Mouse (Mus musculus): ENCODE measurements at regions not wholly inside any gene's neighbourhood (a gene's known extent, or its start where the extent isn't known, plus 50 kb on each side); places are given as distances from the start of the nearest gene placed in this dataset.
A peak's percentile ranks its signal among the peaks of the same experiment; 100 is the strongest.
"Not testable (repeated sequence)": the region's sequence is repeated elsewhere in the genome, so short reads cannot be mapped to it uniquely, and the experiment has no call there.

GRCm38 (mm10) chr6:6496789-6497188 lies 81.7 kb downstream of the Sem1 start:
- DNase-seq = no peak

- DNase-seq = no peak
These were observed 82.1 kb downstream of the Sem1 start for GRCm38 (mm10) chr6:6496336-6496735.

DNA sequence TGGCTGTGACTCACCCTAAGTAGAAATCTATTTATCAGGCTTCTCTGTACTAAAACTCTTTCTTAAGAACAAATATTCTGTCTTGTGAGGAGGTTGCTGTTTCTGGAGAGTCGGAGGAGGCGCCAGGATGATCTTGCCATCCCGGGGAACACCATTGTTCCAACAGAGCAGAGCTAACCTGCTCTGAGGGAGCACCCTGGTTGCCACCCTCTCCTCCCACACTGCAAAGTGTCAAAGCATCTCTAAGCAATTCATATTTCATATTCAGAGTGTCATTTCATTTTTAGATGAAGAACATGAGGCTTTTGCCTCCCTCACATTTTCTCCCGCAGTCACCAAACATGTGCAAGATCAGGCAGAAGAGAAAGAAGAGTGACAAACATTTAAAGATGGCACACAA lies 90.3 kb downstream of the Sem1 start:
- DNase-seq = peak; percentile 11 to 37

GRCm38 (mm10) chr6:6481596-6481995 lies 96.9 kb downstream of the Sem1 start:
- not testable (repeated sequence) for DNase-seq

- DNase-seq = no peak
These were observed 108.1 kb downstream of the Sem1 start for GRCm38 (mm10) chr6:6470397-6470796.

DNA sequence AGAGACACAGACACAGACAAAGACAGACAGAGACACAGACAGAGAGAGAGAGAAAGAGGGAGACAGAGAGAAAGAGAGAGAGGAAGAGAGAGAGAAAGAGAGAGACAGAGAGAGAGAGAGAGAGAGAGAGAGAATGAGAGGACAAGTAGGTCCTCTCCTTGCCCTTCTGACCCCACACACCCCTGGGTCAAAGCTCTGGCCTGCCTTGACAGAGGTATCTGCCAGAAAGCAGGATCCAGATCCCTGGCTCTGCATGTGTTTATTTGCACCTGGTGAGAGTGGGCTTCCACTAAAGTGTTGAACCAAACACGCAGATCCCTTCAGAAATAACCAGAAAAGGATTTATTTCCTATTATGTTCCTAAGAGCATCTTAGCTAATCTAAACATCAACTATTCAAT lies 110.9 kb downstream of the Sem1 start:
- no peak for DNase-seq

- no peak for DNase-seq
These were observed 112.2 kb downstream of the Sem1 start for GRCm38 (mm10) chr6:6466231-6466630.

GRCm38 (mm10) chr6:6463807-6464470 lies 114.5 kb downstream of the Sem1 start:
- DNase-seq = no peak

- DNase-seq = no peak
These were observed 118.6 kb downstream of the Sem1 start for GRCm38 (mm10) chr6:6459918-6460239.

DNA sequence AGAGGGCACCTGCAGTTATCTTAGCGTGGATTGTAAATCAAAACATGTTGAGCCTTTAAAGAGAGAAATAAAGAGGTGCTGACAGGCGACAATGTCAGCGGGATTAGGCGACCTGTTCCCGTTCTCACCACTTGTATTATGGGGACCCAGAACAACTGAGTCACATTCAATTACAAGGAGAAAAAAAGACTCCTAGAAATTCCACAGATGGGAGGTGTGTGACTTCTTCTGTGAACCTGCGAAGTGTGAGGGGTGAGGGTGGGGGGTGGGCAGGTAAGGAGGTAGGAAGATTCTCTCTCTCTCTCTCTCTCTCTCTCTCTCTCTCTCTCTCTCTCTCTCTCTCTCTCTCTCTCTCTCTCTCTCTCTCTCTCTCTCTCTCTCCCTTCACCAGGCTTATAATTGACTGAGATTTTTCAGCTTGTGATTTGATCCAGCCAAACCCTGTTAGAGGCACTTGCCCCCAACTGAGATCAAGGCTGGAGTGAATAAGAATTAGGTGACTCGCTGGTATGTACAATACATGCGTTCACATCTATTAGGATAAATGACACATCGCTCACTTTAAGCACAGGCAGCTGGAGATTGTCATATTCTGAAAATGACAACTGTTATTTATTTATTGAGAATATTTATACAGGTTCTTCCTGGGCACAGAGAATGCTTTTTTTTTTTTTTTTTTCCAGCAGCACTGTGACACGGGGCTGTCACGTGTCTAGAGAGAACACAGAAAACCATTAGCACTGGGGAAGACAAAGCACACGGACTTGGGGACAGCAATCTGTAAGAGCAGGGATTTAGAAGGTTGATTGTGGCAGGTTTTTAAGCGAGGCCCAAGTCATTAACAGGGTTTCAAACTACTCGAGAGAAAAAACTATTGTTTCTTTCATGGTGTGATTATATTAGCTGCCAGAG lies 119.2 kb downstream of the Sem1 start:
- no peak for DNase-seq

GRCm38 (mm10) chr6:6457726-6458125 lies 120.7 kb downstream of the Sem1 start:
- DNase-seq = no peak

- no peak for DNase-seq
These were observed 121.5 kb downstream of the Sem1 start for GRCm38 (mm10) chr6:6457001-6457400.

GRCm38 (mm10) chr6:6455566-6455965 lies 122.9 kb downstream of the Sem1 start:
- no peak for DNase-seq

- no peak for DNase-seq
These were observed 124.1 kb downstream of the Sem1 start for GRCm38 (mm10) chr6:6454396-6454795.

DNA sequence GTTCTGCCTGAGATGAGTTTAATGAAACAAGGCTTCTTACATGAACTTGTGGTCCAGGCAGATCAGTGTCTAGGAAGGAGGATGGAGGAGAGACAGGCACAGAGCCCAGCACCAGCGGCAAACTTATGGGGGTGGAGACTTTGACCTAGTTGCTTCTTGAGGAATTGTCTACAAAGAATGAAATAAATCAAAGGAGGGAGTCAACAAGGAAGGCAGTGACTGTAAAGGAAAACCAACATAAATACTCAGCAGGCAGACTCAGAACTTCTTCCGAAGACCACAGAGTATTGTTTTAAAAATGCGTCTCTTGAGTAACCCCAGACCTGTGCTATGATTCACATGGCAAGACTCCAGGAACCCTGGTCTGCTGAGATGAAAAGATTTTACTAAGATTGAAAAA lies 143.6 kb downstream of the Sem1 start:
- no peak for DNase-seq

DNA sequence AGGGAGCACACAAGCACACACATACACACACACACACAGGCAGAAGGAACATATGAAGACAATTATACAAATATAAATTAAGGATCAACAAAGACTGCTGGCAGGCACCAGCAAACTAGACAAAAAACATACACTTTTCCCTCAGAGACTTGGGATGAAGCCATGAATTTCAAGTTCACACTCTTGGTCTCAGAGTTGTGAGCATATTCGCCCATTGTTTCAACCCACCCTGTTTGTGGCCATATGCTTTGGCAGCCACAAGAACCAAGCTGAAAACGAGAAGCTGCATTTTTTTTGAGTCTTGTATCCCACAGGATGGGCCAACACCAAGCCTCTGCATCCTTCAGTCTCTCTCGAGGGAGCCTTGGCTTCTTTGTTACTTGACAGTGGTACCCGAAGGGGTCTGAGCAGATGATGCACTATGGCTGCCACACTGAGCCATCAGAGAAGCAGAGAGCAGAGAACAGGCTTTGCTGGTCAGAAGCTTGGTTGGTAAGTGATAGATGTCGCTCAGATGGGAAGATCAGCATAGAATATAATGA lies 144.1 kb downstream of the Sem1 start:
- no peak for DNase-seq

GRCm38 (mm10) chr6:6433179-6433578 lies 145.3 kb downstream of the Sem1 start:
- no peak for DNase-seq

- DNase-seq = peak; percentile 8 to 9
These were observed 163.5 kb downstream of the Sem1 start for GRCm38 (mm10) chr6:6414654-6415610.

- DNase-seq = no peak
These were observed 180.5 kb downstream of the Sem1 start for GRCm38 (mm10) chr6:6397997-6398396.

- DNase-seq = no peak
These were observed 172.8 kb upstream of the Slc25a13 start for GRCm38 (mm10) chr6:6389454-6390445.

DNA sequence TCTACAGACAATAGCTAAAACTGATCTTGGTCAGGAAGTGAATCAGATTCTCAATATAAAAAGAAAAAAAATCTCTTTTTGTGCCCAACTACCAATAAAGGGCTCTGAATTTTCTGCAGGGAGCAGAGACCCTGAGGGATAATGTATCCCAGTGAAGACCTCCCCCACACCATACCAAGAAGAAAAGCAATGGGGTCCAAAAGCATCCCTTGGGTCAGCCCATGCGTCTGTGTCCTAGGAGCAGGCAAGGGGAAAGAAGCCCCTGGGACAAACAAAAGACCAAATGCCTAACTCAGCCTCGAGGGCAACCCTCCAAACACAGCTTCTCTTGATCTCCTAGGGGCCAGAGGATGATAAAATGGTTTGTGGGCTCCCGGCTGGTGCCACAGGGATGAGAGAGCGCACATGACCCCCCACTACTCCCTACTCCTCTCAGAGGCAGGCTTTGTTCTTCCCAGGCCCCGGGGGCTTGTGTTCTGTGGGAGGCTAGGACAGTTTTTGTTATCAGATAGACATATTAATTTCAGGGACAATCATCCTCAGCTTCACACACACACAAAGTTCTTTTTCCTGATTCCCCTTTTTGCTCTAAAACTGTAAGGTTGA lies 172.0 kb upstream of the Slc25a13 start:
- DNase-seq = no peak

Measured in layer of hippocampus, postnatal 36 days (tissue).